Mouse (Mus musculus): Measurements from ENCODE around the gene Rab29.
A peak's percentile ranks its signal among the peaks of the same experiment; 100 is the strongest.
"Not testable (repeated sequence)": the region's sequence is repeated elsewhere in the genome, so short reads cannot be mapped to it uniquely, and the experiment has no call there.

Rab29 gene

GRCm38 (mm10) chr1:131865596-131865995 lies 1.4 kb upstream of the Rab29 start:
- no peak for DNase-seq (ENCODE audit: low spot score)

GRCm38 (mm10) chr1:131866304-131866999 lies 572 bp upstream of the Rab29 start:
- DNase-seq (ENCODE audit: low spot score) = no peak

- no peak for DNase-seq (ENCODE audit: low spot score)
Measured at GRCm38 (mm10) chr1:131867946-131868290, 894 bp downstream of the Rab29 start.

GRCm38 (mm10) chr1:131869561-131869960 lies 2.5 kb downstream of the Rab29 start:
- DNase-seq (ENCODE audit: low spot score) = no peak

GRCm38 (mm10) chr1:131872856-131873255 lies 5.8 kb downstream of the Rab29 start:
- no peak for DNase-seq (ENCODE audit: low spot score)

GRCm38 (mm10) chr1:131879816-131880215 lies 12.8 kb downstream of the Rab29 start:
- DNase-seq (ENCODE audit: low spot score) = no peak

- DNase-seq (ENCODE audit: low spot score) = no peak
Measured at GRCm38 (mm10) chr1:131882787-131883186, 15.8 kb downstream of the Rab29 start.

GRCm38 (mm10) chr1:131886173-131886572 lies 19.1 kb downstream of the Rab29 start:
- no peak for DNase-seq (ENCODE audit: low spot score)

- DNase-seq (ENCODE audit: low spot score) = no peak
Measured at GRCm38 (mm10) chr1:131886641-131887040, 19.6 kb downstream of the Rab29 start.

- no peak for DNase-seq (ENCODE audit: low spot score)
Measured at GRCm38 (mm10) chr1:131890043-131890658, 23.1 kb downstream of the Rab29 start.

GRCm38 (mm10) chr1:131891436-131891835 lies 24.4 kb downstream of the Rab29 start:
- no peak for DNase-seq (ENCODE audit: low spot score)

GRCm38 (mm10) chr1:131902679-131903078 lies 35.7 kb downstream of the Rab29 start:
- DNase-seq (ENCODE audit: low spot score) = no peak

GRCm38 (mm10) chr1:131903251-131903650 lies 36.2 kb downstream of the Rab29 start:
- no peak for DNase-seq (ENCODE audit: low spot score)

- DNase-seq (ENCODE audit: low spot score) = no peak
Measured at GRCm38 (mm10) chr1:131905497-131905896, 38.5 kb downstream of the Rab29 start.

GRCm38 (mm10) chr1:131908456-131908855 lies 41.4 kb downstream of the Rab29 start:
- DNase-seq (ENCODE audit: low spot score) = no peak

GRCm38 (mm10) chr1:131909236-131909635 lies 42.2 kb downstream of the Rab29 start:
- DNase-seq (ENCODE audit: low spot score) = not testable (repeated sequence)

- peak; percentile 97 for DNase-seq (ENCODE audit: low spot score)
Measured at GRCm38 (mm10) chr1:131910001-131910648, 43.1 kb downstream of the Rab29 start, which contains the start of gene Nucks1. Nucks1 (plus strand) TSS chr1:131910534.

GRCm38 (mm10) chr1:131910674-131911558 lies 43.9 kb downstream of the Rab29 start:
- peak; percentile 65 for DNase-seq (ENCODE audit: low spot score)

- no peak for DNase-seq (ENCODE audit: low spot score)
Measured at GRCm38 (mm10) chr1:131917634-131918033, 50.6 kb downstream of the Rab29 start.

GRCm38 (mm10) chr1:131919052-131919451 lies 52.0 kb downstream of the Rab29 start:
- DNase-seq (ENCODE audit: low spot score) = no peak

- DNase-seq (ENCODE audit: low spot score) = no peak
Measured at GRCm38 (mm10) chr1:131922100-131922499, 55.1 kb downstream of the Rab29 start.

Data from ovary, postnatal 14 days (tissue).